Mouse (Mus musculus): Measurements from ENCODE around the gene Sars2.

Sars2 gene

DNA sequence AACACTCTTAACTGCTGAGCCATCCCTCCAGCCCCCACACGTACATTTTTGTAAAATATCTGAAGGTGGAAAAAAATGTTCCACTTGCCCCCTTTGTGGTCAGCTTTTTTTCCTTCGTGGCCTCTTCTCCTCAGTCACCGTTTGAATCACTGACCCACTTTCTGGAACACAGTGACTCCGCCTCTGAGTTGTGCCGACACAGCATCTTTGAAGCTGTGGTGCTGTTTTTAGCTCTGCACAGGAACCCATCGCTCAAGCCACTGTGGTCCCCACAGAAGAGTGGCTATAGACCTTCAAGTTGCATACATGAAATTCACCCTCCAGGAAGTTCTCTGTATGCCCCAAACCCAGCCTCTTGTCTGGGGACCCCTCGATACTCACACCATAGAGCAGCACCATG lies 39.1 kb downstream of the Sars2 start:
- peak; percentile 33 to 50 for DNase-seq

GRCm38 (mm10) chr7:28781261-28781663 lies 39.5 kb downstream of the Sars2 start:
- DNase-seq, result no peak

GRCm38 (mm10) chr7:28785161-28785560 lies 43.4 kb downstream of the Sars2 start:
- no peak for DNase-seq

DNA sequence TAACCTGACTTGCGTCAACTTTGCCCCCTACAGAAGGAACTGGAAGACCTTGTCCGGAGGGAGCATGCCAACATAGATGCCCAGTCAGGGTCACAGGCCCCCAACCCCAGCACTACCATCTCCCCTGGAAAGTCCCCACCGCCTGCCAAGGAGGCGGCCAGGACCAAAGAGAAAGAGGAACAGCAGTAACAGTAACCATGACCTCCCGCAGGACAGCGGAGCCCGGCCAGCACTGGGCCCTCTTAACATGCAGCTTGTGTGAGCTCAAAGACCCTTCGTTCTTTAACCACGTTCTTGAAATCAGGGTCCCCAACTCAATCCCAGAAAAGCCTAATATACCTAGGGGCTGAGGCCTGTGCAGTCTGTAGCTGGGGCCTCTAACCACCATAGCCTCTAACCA lies 46.1 kb downstream of the Sars2 start:
- no peak for DNase-seq

DNA sequence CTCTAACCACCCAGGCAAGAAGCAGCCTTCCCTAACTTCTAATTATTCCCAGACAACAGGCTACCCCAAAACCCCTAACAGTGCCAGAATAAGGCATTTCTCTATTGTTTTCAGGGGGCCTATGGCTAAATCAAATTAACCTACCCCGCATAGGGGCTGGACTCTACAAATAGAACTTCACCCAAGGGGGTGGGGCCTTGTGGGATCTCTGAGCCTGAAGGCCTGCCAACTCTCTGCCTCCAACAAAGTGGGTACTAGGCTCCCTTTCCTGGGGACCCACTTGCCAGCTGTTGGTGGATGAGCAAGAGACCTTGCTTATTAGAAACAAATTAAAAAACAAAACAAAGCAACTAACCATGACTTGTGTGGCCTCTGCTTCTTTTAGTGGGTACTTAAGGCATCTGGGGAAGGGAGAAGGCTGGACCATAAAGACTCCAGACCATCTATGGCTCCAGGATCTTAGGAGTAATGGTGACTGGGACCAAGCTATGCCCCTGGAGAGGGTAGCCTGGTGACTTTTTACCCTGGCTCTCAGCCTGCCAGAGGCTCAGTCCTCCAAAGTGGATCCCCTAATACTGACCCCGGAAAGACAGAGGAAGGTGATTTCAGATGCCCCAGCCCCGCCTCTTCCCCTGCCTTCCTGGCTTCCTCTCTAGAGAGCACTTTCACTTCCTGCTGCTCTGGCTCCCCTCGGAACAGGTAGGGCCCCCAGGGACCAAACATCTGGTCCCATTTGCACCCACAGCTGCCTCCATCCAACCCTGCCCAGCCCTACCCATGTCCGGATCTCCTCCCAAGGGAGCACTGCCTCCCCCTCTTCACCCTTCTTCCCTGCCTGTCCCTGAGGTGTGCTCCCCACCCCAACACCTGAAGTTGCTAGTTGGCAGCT lies 46.8 kb downstream of the Sars2 start, which contains the start of gene Rinl:
TSS of gene Rinl (plus strand) at position 663 of the 889 bp plus-strand sequence.
- DNase-seq, result no peak

DNA sequence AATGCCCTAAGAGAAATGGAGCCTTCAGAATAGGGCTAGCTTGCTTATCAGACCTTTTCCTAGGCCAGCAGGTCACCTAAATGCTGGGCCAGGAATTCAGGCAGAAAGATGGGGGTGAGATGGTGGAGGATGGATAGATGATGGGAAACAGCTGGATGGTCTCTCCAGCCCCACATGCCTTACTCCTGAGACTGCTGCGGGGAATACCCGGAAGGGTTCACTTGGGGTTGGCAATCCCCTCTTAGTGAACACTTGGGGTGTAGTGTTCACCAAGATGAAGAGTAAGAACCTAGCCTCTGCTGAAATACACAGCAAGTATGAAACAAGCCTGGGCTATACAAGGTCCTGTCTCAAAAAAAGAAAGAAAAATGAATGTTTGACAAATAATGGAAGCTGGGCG lies 47.4 kb downstream of the Sars2 start:
- no peak for DNase-seq

DNA sequence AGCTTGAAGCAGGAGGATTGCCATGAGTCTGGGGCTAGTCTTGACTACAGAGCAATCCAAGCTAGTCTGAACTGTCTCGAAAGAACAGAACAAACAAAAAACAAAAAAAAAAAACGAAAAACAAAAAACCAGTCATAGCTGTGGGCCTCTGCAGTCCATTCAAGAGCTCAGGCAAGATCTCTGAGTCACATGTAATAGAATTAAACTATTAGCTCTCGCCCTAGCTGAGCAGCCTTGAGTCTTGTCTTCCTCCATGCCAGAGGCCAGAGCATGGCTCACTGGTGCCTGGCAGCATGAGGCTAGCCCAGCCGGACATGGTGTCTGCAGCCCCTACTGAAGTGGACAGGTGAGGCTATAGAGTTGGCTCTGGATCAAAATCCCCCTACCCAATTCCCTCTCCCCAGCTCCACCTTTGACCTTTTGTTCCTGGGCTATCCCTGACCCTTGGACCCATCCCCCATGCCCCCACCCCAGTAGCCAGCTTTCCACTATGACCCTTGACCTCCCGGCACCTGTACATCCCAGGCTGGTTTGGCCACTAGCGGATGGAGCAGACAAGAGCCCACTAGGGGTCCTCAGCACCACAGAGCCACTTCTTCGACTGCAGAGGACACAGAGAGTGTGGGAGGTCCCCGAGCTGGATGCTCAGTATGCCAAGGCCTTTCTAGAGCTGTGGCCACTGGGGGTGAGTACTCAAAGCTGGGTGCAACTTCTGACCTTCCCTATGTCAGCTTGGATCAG lies 48.4 kb downstream of the Sars2 start:
- DNase-seq, result no peak

DNA sequence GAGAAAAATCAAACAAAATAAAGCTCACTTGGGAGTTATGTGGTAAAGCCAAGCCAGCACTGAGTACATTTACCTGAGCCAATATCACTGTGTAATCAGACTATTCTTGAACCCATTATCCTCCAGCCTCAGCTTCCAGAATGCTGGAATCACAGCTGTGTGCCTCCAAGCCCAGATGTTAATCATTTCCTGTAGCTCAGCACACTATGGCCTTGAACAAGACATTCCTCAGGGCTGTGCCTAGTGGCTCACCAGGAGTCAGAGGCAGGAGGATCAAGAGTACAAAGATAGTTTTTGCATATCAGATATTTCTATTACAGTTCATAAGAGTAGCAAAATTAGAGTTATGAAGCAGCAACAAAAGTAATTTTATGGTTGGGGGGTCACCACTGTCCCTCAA lies 49.9 kb downstream of the Sars2 start:
- no peak for DNase-seq

DNA sequence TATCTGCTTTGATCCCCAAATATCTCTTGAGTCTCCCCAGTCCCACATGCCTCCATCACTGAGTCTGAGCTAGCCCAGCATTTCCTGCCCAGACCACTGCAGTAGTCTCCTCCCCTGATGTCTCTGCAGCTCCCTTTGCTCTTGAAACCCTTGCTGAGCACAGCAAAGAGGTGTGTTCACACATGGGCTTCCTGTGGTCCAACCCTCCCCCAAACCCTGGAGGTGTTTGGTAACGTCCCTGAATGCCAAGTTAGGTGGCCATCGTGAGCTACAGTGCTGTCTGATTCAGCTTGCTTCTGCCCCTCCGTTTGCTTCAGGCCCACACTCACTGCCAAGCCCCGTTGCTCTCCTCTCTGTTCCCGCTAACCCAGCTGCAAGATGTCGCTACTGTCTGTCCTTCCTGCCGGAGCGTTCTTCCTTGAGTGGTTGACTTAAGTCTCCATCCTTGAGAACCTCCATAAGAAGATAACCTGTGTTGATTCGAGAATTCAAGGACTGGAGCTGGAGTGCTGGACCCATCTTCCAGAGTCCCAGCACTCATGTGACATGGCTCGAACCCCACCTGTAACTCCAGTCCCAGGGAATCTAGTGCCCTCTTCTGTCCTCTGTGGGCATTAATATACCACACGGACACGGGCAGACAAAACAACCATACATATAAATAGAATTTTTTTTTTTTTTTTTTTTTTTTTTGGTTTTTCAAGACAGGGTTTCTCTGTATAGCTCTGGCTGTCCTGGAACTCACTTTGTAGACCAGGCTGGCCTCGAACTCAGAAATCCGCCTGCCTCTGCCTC lies 50.8 kb downstream of the Sars2 start:
- no peak for DNase-seq

DNA sequence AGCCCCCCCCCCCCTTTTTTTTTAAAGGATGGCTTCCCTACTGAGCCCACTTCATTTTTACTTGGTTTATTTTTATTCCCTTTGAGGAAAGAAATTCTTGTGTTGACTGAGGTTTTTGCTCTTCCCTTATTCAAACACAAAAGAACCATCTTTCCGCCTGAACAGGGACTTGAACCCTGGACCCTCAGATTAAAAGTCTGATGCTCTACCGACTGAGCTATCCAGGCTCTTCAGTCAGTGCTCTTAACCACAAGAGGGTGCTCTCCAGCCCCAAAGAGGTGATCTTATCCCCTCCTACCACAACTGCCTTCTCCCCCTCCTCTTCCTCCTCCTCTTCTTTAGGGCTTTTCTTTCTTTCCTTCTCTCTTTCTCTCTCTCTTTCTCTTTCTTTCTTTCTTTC lies 52.0 kb downstream of the Sars2 start:
- DNase-seq, result no peak

DNA sequence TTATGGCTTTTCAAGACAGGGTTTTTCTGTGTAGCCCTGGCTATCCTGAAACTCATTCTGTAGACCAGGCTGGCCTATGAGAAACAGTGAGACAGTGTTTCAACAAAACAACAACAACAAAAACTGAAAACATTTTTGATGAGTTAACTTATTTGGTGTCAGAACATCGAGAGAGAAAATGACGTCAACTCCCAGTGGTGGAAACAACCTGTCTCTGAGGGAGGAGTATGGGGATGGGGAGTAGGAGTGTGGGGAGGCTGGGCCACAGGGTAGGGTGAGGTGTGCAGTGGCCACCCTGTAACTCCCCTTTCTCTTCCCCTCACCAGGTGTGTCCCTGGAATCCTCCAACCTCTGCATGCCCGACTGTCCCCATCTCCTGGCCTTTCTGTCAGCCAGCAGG lies 52.7 kb downstream of the Sars2 start:
- DNase-seq, result no peak

DNA sequence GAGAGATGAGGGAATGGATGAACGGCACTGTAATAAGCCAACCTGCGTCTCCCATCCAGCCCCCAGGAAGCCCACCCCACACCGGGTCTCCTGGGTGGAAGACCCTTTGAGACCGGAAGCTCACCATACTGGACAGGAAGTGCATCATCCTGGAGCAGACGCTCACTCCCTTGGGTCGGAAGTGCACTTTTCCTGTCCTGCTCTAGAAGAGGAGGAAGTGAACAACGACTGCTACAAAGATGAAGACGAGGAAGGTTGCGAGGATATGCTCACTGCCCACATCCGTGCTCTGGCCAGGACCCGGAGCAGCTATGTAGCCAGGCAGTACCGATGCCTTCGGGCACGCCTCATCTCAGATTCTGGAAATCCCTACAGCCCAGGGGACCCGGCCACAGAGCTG lies 54.0 kb downstream of the Sars2 start:
- no peak for DNase-seq

GRCm38 (mm10) chr7:28796562-28796975 lies 54.8 kb downstream of the Sars2 start:
- peak; percentile 80 to 92 for DNase-seq

- no peak for DNase-seq
Observed at GRCm38 (mm10) chr7:28799994-28800393, 58.2 kb downstream of the Sars2 start.

DNA sequence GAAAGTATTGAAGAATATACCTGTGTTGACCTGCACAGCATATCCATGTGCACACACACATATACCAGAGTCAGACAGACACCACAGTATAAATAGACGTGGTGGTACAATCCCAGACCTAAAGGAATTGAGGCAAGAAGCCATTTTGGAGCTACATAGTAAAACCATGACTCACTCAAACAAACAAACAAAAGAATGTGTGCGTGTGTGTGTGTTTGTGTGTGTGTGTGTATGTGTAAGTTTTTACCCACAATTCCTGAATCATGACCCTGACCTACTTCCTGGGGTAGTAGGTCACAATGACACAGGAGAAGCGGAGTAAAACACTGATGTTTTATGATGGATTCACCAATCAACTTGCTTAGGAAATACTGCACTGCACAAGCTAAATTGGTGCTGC lies 59.7 kb downstream of the Sars2 start:
- no peak for DNase-seq

DNA sequence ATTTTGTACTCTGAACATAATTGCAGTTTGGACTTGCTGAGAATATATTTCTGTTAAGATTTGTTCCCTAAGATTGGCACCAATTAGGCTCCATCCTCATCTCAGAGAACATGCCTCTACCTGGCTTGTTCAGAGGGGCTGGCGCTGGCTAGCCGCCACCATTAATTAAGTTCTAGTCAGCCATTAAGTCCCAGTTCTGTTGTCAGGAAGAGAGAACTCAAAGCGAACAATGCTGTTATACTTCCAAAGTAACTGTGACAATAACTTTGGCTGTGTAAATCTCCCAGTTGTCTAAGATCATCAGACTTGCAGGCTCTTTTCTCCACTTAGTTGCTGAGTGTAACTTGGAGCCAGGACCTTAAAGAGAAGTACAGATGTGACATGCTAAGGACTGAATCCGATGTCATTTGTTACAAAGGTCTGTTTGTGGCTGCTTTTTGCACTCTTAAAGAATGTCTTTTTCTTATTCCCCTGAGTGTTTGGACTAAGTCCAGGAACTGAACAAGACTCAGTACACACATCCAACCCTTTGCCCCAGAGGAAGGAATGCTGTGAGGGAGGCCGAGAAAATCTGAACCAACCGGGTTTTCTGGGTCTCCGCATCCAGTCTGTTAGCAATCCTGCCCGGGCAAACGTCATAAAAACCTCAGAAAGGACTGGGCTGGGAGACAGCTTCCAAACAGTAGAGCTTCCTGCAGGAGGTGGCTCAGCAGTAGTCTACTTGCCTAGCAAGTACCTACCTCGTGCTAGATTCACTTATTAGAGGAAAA lies 60.3 kb downstream of the Sars2 start:
- no peak for DNase-seq

- DNase-seq, result no peak
Observed at GRCm38 (mm10) chr7:28802846-28803588, 61.2 kb downstream of the Sars2 start.

Measured in cerebellum, adult 18-20 months (tissue).